Mouse (Mus musculus) duodenum, adult 2 months (tissue): Measurements from ENCODE around the gene Eln. TPM values are rescaled to one million over a fixed set of nuclear protein-coding genes. Genes with fewer than 3 reads are reported as not detected.

ENCODE experiments used
- polyA plus RNA-seq: library from polyadenylated mRNA; depleted of rRNA; stranded (reverse); fragments of >200 nt; gene quantifications from 2 replicates; pipeline ENCODE4 v1.2.3, GENCODE M21; 2012; ENCODE audit warnings: low replicate concordance; rRNA removed

Eln gene
- polyA plus RNA-seq = 15.7 and 17.5 TPM in 2 replicates

DNA sequence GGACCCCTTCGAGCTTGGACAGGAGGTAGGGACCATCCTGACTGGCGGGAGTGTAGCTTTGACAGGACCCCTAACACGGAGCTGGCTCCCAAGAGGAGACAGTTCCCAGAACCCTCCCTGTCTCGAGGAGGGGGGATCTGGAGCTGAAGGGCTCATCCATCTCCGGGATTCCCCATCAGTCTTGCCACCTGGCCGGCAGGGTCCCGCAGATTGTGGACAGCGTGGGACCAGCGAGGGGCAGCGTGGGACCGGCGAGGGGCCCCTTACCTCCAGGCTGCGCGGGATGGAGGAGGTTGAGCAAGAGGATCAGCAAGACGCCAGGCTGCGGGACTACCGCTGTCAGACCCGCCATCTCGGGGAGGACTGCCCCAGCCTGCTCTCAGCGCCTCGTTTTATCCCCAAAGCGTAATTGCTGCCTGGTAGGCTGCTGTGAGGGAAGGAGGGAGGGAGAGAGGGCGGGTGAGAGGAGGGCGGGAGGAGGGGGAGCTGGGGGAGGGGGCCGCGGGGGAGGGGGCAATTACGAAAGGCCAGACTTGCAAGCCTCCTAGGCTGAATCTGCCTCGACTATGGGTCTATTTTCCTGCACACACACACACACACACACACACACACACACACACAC lies at the start of gene Eln:
Gene Eln (minus strand): TSS at position 434 of the 622 bp plus-strand sequence.

GRCm38 (mm10) chr5:134688086-134688717 lies 58.9 kb downstream of the Eln start, which contains the start of gene Limk1:
Gene Limk1, minus strand, starts transcription at chr5:134688598.

Other genes starting within 250 kb of the Eln start
- gene Clip2, start 194.9 kb downstream of the Eln start, polyA plus RNA-seq = 33.0 and 34.5 TPM in 2 replicates
- gene Syna, start 187.2 kb downstream of the Eln start, polyA plus RNA-seq = 2.9 and 8.1 TPM in 2 replicates
- gene Rfc2, start 166.0 kb downstream of the Eln start, polyA plus RNA-seq = 26.3 and 26.5 TPM in 2 replicates
- gene Lat2, start 132.3 kb downstream of the Eln start, polyA plus RNA-seq = 4.5 and 9.6 TPM in 2 replicates
- 146 and 247 TPM in 2 replicates for gene Eif4h, start 107.8 kb downstream of the Eln start, polyA plus RNA-seq
- 6.7 and 7.6 TPM in 2 replicates for gene Limk1, start 58.7 kb downstream of the Eln start, polyA plus RNA-seq
- 0.15 TPM in 1 of 2 replicates, not detected in the other for gene Tmem270, start 159.4 kb upstream of the Eln start, polyA plus RNA-seq
- gene Cldn13, start 168.2 kb upstream of the Eln start, polyA plus RNA-seq = not detected in 2 replicates
- 10.2 and 16.2 TPM in 2 replicates for gene Mettl27, start 185.0 kb upstream of the Eln start, polyA plus RNA-seq
- gene Cldn4, start 199.6 kb upstream of the Eln start, polyA plus RNA-seq = 42.8 and 316 TPM in 2 replicates
- gene Cldn3, start 238.9 kb upstream of the Eln start, polyA plus RNA-seq = 982 and 2,156 TPM in 2 replicates